Mouse (Mus musculus): ENCODE measurements around the gene Gmppb.

- TF ChIP-seq POLR2A (IDR thresholded peaks at IDR 0.05; ENCODE audit: borderline replicate concordance, low read depth, low read length) (no peak), CTCF (IDR thresholded peaks at IDR 0.05; ENCODE audit: low read depth, low read length) (no peak)
Observed at GRCm38 (mm10) chr9:108001922-108002770, 46.9 kb upstream of the Gmppb start, which contains the start of gene Ip6k1.

All from bone marrow macrophage, adult 2 months (primary cell).